Mouse (Mus musculus): Measurements from ENCODE around the gene Dennd4b. TPM values are rescaled to one million over a fixed set of nuclear protein-coding genes. Genes with fewer than 3 reads are reported as not detected.
"Not testable (repeated sequence)": the region's sequence is repeated elsewhere in the genome, so short reads cannot be mapped to it uniquely, and the experiment has no call there.

The Dennd4b gene
- polyA plus RNA-seq, 1 experiment from 2014 or later = 25.4 TPM

DNA sequence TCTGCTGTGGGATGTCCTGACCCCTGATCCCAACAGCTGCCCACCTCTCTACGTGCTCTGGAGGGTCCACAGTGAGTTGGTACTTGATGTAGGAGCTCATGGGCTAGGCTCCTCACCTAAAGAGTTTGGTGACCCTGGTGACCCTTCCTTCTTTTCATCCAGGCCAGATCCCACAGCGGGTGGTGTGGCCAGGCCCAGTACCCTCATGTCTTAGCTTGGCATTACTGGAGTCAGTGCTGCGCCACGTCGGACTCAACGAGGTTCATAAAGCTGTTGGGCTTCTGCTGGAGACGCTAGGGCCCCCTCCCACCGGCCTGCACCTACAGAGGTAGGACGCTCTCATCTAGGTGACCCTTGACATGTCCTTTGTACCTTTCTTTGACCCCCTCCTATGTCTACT, 14.2 kb downstream of the Dennd4b start:
- H3K79me2 ChIP-seq (ENCODE audit: inconsistent target) = no peaks in the 10 kb centered on the region
- WGBS (ENCODE audit: missing documents) = 97% methylated on average over 9 of the region's 9 CpGs
- H3K4me3 ChIP-seq (ENCODE audit: inconsistent target) = no peak overlapping the region
- no peak overlapping the region for H3K27ac ChIP-seq
- peaks cover 67% of the 10 kb centered on the region for H3K36me3 ChIP-seq (ENCODE audit: inconsistent target)

DNA sequence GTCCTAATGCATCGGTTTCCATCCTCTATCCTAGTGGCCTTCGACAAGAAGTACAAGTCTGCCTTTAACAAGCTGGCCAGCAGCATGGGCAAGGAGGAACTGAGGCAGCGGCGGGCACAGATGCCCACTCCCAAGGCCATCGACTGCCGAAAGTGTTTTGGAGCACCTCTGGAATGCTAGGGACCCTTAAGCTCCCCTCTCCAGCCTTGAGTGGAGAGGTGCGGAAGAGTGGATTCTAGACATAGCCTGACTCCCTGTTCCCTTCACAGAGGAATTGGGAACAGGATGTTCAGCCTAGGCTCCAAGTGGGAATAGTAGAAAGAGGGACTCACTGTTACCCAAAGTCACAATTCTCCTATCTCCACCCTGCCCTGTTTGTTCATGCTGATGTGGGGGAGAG, 14.8 kb downstream of the Dennd4b start:
- Histone ChIP-seq H3K27ac (no peak overlapping the region), H3K79me2 (ENCODE audit: inconsistent target) (no peaks in the 10 kb centered on the region), H3K36me3 (ENCODE audit: inconsistent target) (peaks cover 62% of the 10 kb centered on the region), H3K4me3 (ENCODE audit: inconsistent target) (no peak overlapping the region)
- WGBS (ENCODE audit: missing documents) = 94% methylated on average over 7 of the region's 7 CpGs

DNA sequence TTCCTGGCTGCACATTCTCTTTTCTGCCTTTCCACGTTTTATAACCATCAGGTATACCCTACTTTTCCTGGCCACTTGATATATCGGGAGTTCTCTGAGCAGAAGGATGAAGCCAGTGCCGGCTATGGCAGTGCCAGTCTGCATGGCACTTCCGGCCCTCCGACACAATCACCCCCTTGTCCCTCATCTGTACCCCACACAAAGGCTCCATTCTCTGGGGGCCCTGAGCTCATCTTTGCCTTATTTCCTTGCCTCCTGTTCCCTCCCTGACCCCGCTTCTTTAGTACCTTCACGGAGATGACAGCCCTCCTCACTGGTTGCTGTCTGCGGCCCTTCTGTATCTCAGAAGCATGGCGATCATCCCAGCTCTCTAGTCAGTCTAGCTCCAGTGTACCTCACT, 15.7 kb downstream of the Dennd4b start:
- WGBS (ENCODE audit: missing documents) = 94% methylated on average over 8 of the region's 9 CpGs
- Histone ChIP-seq H3K79me2 (ENCODE audit: inconsistent target) (no peaks in the 10 kb centered on the region), H3K4me3 (ENCODE audit: inconsistent target) (no peak overlapping the region), H3K27ac (no peak overlapping the region), H3K36me3 (ENCODE audit: inconsistent target) (peaks cover 52% of the 10 kb centered on the region)

DNA sequence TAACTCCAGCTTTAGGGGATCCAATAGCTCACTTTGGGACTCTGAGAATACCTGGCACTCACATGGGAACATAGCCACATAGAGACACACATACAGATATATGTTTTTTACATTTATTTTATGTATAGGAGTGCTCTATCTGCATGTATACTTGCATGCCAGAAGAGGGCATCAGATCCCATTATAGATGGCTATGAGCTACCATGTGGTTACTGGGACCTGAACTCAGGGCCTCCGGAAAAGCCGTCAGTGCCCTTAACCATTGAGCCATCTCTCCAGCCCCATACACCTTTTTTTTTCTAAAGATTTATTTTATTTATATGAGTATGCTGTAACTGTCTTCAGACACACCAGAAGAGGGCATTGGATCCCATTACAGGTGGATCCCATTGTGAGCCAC, 19.2 kb downstream of the Dennd4b start:
- no peaks in the 10 kb centered on the region for H3K79me2 ChIP-seq (ENCODE audit: inconsistent target)
- peaks cover 19% of the 10 kb centered on the region for H3K36me3 ChIP-seq (ENCODE audit: inconsistent target)
- H3K4me3 ChIP-seq (ENCODE audit: inconsistent target) = no peak overlapping the region
- 92% methylated on average over 2 of the region's 2 CpGs for WGBS (ENCODE audit: missing documents)
- no peak overlapping the region for H3K27ac ChIP-seq

DNA sequence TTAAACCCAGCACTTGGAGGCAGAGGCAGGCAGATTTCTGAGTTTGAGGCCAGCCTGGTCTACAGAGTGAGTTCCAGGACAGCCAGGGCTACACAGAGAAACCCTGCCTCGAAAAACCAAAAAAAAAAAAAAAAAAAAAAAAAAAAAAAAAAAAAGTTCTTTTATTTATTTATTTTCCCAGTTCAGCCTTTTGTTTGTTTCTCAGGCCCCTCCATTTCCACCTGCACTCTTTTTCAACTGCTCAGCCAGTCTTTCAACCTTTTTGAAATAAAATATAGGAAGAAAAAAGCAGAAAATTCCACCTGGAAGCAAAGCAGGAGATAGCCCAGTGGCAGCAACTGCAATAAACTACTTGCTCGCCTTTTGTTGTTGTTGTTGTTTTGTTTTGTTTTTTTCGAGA, 24.4 kb downstream of the Dennd4b start:
- H3K79me2 ChIP-seq (ENCODE audit: inconsistent target); H3K27ac ChIP-seq; H3K4me3 ChIP-seq (ENCODE audit: inconsistent target); H3K36me3 ChIP-seq (ENCODE audit: inconsistent target): not testable (repeated sequence)
- WGBS (ENCODE audit: missing documents) = 80% methylated on average over 1 of the region's 3 CpGs

DNA sequence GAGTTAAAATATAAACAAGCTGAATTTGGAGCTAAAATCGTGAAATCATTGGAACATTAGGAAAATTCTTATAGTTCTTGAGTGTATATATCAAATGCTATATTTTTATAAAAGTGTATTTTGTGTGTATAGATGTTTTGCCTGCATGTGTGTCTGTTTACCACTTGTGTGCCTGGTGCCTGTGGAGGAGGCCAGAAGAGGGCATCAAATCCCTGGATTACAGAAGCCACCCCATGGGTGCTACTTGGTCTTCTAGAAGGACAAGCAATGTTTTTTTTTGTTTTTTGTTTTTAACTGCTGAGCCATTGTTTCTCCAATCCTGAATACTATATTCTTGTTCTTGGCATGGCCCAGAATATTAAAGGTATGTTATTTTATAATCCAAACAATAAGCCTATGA, 25.6 kb downstream of the Dennd4b start:
- no peak overlapping the region for H3K27ac ChIP-seq
- WGBS (ENCODE audit: missing documents) = 83% methylated on average over 1 of the region's 1 CpGs
- peaks cover 21% of the 10 kb centered on the region for H3K79me2 ChIP-seq (ENCODE audit: inconsistent target)
- no peaks in the 10 kb centered on the region for H3K36me3 ChIP-seq (ENCODE audit: inconsistent target)
- H3K4me3 ChIP-seq (ENCODE audit: inconsistent target) = no peak overlapping the region

DNA sequence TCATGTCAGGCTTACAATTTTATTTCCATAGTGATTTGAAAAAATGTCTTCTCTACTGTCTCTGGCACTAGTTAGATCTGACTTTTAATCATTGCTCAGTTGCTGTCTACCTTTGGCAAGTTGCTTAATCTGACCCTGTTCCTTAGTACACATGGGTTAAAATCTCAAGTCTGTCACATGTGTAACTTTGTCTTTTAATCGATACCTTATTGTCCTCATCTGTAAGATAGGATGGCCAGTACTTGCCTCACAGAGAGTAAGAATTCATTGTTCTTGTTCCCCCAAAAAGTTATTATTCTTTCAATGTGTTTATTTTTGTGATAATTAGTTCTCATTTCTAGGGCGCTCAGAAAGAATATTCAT, 27.0 kb downstream of the Dennd4b start:
- Histone ChIP-seq H3K79me2 (ENCODE audit: inconsistent target) (peaks cover 35% of the 10 kb centered on the region), H3K4me3 (ENCODE audit: inconsistent target) (peak overlapping the region; percentile 45), H3K27ac (peak overlapping the region; percentile 85), H3K36me3 (ENCODE audit: inconsistent target) (no peaks in the 10 kb centered on the region)
- 23% methylated on average over 2 of the region's 2 CpGs for WGBS (ENCODE audit: missing documents)

DNA sequence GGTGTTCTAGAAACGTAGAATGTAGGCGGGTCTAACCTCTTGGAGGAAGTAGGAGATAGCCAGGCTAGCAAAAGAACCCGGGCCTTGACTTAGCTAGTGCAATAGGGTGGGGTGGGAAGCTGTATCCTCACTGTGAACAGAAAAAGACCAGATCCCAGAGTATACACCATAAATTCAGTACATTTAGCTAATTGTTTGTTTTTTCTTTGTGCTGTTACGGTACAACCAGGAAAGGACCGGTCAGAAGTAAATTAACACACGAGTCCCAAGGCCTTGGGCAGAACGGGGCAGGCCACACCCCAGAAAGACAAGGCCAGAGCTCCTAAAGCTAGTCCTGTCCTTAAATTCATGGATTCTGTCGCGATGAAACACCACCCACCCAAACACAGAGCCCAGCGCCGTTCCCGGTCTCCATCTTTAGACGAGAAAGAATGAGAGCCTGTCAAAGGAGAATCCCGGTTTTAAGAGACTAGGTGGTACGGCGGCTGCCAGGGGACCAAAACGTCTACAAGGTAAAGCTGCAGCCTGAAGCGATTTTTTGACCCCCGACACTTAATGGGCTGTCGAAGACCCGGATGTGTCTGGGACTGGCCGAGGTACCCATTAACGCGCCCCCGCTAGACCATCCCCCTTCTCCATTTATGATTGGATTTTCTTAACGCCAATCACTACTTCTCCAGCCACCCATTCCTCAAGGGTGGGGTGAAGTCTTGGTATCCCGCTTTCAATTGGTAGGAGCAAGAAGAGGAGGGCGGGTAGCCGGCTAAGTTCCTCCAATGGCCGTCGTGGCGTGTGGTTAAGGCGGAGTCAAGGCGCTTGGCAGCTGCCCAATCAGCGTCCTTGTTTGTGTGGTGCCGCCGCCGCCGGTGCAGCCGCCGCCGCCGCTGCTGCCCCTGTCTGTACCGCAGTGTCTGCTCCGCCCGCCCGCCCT, 27.6 kb downstream of the Dennd4b start, which contains the start of gene Gatad2b:
Gene Gatad2b, plus strand, starts transcription at position 834 of the 931 bp plus-strand sequence.
- Histone ChIP-seq H3K27ac (peak within 1 kb of the TSS; percentile 85), H3K4me3 (ENCODE audit: inconsistent target) (peak within 1 kb of the TSS; percentile 81), H3K36me3 (ENCODE audit: inconsistent target) (no peaks in the 10 kb centered on the region), H3K79me2 (ENCODE audit: inconsistent target) (peaks cover 42% of the 10 kb centered on the region)
- WGBS (ENCODE audit: missing documents) = under 1% methylated on average over 39 of the region's 47 CpGs

DNA sequence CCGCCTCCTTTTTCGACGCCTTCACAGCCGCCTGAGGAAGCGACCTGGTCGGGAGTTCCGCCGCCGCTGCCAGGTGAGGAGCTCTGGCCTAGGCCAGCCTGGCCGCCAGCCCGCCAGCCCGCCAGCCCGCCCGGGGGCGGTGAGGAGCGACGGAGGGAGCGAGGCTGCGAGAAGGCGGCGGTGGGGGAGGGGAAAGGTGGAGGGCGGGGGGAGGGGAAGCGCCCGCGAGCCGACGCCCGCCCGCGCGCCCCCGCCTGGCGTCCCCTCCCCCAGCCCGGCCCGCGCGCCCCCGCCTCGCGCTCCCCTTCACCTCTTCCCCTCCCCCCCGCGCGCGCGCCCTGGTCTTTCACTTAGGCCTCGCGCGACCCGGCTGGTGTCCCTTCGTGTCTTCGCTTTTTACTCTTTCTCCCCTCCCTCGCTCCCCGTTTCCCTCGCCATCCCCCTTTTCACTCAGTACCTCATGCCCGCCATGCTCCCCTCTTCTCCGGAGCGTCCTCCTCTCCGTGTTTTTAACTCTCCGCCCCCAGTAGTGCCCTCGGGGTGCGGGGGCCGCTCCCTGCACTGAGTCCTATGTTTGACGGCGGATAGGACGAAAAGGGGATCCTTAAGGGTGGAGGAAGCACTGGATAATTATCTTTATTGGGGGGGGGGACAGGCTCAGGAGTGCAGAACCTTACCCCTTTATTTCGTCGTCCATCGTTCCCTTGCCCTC, 28.5 kb downstream of the Dennd4b start:
- Histone ChIP-seq H3K79me2 (ENCODE audit: inconsistent target) (peaks cover 51% of the 10 kb centered on the region), H3K36me3 (ENCODE audit: inconsistent target) (no peaks in the 10 kb centered on the region), H3K27ac (peak overlapping the region; percentile 41), H3K4me3 (ENCODE audit: inconsistent target) (peak overlapping the region; percentile 81)
- WGBS (ENCODE audit: missing documents) = 3% methylated on average over 55 of the region's 68 CpGs

DNA sequence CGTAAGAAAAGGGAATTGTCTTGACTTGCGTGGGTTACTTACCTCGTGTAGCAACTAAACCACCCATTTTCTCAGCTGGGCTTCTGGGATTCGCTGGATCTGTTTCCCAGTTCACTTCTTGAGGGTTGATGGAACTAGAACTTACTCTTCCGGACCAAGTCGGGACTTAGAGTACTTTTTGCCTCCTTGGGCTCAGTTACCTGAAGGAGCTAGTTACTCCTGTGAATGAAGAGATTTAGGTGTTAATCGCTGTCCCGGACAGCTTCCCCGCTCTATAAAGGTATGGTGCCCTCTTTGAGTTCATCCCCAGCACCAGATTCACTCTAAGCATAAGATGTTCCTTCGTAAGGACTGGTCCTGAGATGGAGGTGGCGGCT, 29.1 kb downstream of the Dennd4b start:
- H3K4me3 ChIP-seq (ENCODE audit: inconsistent target) = peak overlapping the region; percentile 81
- no peaks in the 10 kb centered on the region for H3K36me3 ChIP-seq (ENCODE audit: inconsistent target)
- peaks cover 56% of the 10 kb centered on the region for H3K79me2 ChIP-seq (ENCODE audit: inconsistent target)
- peak overlapping the region; percentile 41 for H3K27ac ChIP-seq
- WGBS (ENCODE audit: missing documents) = 19% methylated on average over 11 of the region's 11 CpGs

DNA sequence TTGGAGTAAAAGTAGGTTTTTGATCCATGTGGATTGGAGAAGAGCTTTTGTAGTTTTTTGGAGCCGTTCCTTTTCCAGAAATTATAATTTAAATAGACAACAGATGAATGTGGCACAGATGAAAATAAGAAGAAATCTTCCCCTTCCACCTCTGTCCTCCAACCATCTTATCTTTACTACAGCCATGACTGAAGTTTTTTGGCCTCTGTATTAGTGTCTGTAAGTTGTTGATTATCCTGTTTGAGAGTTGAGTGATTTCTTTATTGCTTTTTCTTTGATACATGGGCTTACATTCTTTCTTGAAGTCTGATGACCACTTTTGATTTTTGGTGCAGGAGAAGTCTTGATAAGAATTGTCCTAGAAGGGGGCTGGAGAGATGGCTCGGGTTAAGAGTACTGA, 29.7 kb downstream of the Dennd4b start:
- peak overlapping the region; percentile 81; the same call in 1 of the 2 replicates for H3K4me3 ChIP-seq (ENCODE audit: inconsistent target)
- WGBS (ENCODE audit: missing documents) = 92% methylated on average over 2 of the region's 2 CpGs

DNA sequence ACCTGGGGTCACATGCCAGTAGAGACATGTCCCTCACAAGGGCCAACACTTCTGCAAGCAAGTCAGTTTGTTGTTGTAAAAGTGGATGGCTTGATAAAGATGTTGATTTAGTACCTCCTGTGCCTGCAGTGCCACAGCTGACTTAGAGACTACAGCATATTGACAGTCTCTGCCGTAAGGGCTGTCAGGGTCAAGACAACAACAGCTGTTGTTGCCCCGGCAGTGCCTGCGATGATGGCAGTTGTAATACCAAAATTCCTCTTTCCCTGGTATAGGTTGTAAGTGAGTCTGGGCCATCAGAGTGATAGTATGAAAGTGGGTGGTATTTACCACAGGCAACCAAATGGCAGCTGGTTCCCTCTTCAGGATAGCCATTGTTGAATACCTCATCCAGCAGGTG, 40.8 kb downstream of the Dennd4b start:
- Histone ChIP-seq H3K27ac (no peak overlapping the region), H3K4me3 (ENCODE audit: inconsistent target) (no peak overlapping the region), H3K36me3 (ENCODE audit: inconsistent target) (no peaks in the 10 kb centered on the region), H3K79me2 (ENCODE audit: inconsistent target) (peaks cover 100% of the 10 kb centered on the region)
- WGBS (ENCODE audit: missing documents) = 92% methylated on average over 3 of the region's 3 CpGs

More for the DNA sequence above, 29.7 kb downstream of the Dennd4b start:
- Histone ChIP-seq H3K79me2 (ENCODE audit: inconsistent target) (peaks cover 62% of the 10 kb centered on the region), H3K36me3 (ENCODE audit: inconsistent target) (no peaks in the 10 kb centered on the region), H3K27ac (no peak overlapping the region)

DNA sequence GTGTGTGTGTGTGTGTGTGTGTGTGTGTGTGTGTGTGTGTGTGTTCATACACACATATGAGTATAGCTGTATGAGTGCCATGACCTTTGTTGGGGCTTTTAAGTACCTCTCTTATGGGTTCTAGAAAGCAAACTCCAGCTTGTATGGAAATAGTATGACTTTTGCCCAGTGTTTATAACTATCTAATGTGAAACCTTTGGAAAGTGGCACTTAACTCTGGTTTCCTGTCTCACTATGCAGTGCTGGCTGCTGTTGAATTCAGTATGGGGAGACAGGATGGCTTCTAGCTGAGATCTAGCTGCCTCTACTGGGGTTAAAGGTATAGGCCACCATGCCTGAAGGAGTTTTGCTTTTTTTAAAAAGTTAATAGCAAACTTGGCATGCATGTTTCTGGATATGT, 44.6 kb downstream of the Dennd4b start:
- Histone ChIP-seq H3K27ac (no peak overlapping the region), H3K4me3 (ENCODE audit: inconsistent target) (no peak overlapping the region), H3K79me2 (ENCODE audit: inconsistent target) (peaks cover 100% of the 10 kb centered on the region), H3K36me3 (ENCODE audit: inconsistent target) (no peaks in the 10 kb centered on the region)

DNA sequence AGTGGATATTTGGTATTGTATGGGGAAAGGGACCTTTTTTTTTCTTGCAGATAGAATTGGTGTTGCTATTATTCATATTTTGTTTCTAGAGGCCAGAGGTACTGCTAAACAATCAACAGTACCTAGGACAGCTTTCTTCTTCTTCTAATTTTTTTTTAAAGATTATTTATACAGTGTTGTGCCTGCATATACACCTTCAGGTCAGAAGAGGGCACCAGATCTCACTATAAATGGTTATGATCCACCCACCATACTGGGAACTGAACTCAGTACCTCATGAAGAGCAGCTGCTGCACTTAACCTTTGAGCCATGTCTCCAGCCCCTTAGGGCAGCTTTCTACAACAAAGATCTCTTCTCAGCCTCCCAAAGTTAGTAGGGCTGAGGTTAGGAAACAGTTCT, 48.4 kb downstream of the Dennd4b start:
- Histone ChIP-seq H3K4me3 (ENCODE audit: inconsistent target) (no peak overlapping the region), H3K79me2 (ENCODE audit: inconsistent target) (peaks cover 100% of the 10 kb centered on the region), H3K27ac (no peak overlapping the region), H3K36me3 (ENCODE audit: inconsistent target) (no peaks in the 10 kb centered on the region)

DNA sequence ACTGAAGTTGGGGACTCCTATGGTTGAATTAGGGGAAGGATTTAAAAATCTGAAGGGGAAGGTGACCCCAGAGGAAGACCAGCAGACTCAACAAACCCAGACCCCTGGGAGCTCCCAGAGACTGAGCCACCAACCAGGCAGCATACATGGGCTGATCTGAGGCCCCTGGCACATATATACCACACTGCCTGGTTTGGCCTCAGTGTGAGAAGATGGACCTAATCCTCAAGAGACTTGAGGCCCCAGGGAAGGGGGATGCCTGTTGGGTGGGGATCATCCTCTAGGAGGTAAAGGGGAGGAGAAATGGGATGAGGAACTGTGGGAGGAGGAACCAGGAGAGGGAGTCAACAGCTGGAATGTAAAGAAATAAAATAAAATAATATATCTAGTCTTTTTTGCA, 49.3 kb downstream of the Dennd4b start:
- Histone ChIP-seq H3K79me2 (ENCODE audit: inconsistent target) (peaks cover 100% of the 10 kb centered on the region), H3K27ac (no peak overlapping the region), H3K4me3 (ENCODE audit: inconsistent target) (no peak overlapping the region), H3K36me3 (ENCODE audit: inconsistent target) (no peaks in the 10 kb centered on the region)

All from macrophage (primary cell).